Mouse (Mus musculus) thymus, adult 2 months (tissue): Measurements from ENCODE around the gene Prickle2. TPM values are rescaled to one million over a fixed set of nuclear protein-coding genes. Genes with fewer than 3 reads are reported as not detected.

Experiments used
- DNase-seq: peaks from one replicate; pipeline ENCODE4 v3.0.0; 2021
- H3K27ac ChIP-seq: fragments of 200-500 bp; 2 replicates; pipeline ENCODE4 v1.5.1; 2012; ENCODE audit warnings: low read length, control low read depth; ENCODE audit not compliant: control insufficient read depth, insufficient read depth
- H3K27me3 ChIP-seq: fragments of 200-500 bp; 2 replicates; pipeline ENCODE4 v1.6.1; 2012; ENCODE audit warnings: mild to moderate bottlenecking, low read length, moderate library complexity, mixed read lengths; ENCODE audit not compliant: control insufficient read depth, insufficient read depth
- H3K36me3 ChIP-seq: fragments of 200-500 bp; 2 replicates; pipeline ENCODE4 v1.6.1; 2012; ENCODE audit warnings: mild to moderate bottlenecking, low read length, moderate library complexity; ENCODE audit not compliant: control insufficient read depth, insufficient read depth
- H3K4me1 ChIP-seq: fragments of 200-500 bp; replicated peaks from 2 replicates; pipeline ENCODE4 v1.6.1; 2012; ENCODE audit warnings: low read length; ENCODE audit not compliant: control insufficient read depth, insufficient read depth
- H3K4me3 ChIP-seq: fragments of 200-500 bp; 2 replicates; pipeline ENCODE4 v1.5.1; 2012; ENCODE audit warnings: mild to moderate bottlenecking, low read length, control low read depth, moderate library complexity; ENCODE audit not compliant: control insufficient read depth, insufficient read depth
- CTCF ChIP-seq: fragments of 200-500 bp; IDR thresholded peaks from 2 replicates; pipeline ENCODE4 v1.5.1; 2012; ENCODE audit warnings: mild to moderate bottlenecking, control low read depth, low read length, moderate library complexity, borderline replicate concordance; ENCODE audit not compliant: control insufficient read depth, poor library complexity, insufficient read depth; ENCODE audit errors: extremely low read depth
- POLR2A ChIP-seq: fragments of 200-500 bp; IDR thresholded peaks from 2 replicates; pipeline ENCODE4 v1.6.1; 2012; ENCODE audit warnings: mild to moderate bottlenecking, low read length, control low read depth, moderate library complexity; ENCODE audit not compliant: control insufficient read depth, poor library complexity, insufficient read depth; ENCODE audit errors: extremely low read depth
- WGBS: fragments of 180-500 bp; shearing (Covaris S2); methylation state at CpG from one replicate; pipeline ENCODE4 v1.1.7; 2018; 5-methylcytosine and 5-hydroxymethylcytosine counted together
- polyA plus RNA-seq: library from polyadenylated mRNA; depleted of rRNA; stranded (reverse); fragments of >200 nt; gene quantifications from 2 replicates; pipeline ENCODE4 v1.2.3, GENCODE M21; 2012

Prickle2 gene
- polyA plus RNA-seq, 1 experiment = 0.50 TPM

- no peaks in the 10 kb centered on the region for H3K27me3 ChIP-seq
- no peak overlapping the region for H3K4me3 ChIP-seq
- 62% methylated on average over 4 of the region's 4 CpGs for WGBS
- TF ChIP-seq CTCF (no peak), POLR2A (no peak)
- DNase-seq = no peak
- H3K36me3 ChIP-seq = no peaks in the 10 kb centered on the region
- H3K4me1 ChIP-seq = no peaks in the 10 kb centered on the region
- H3K27ac ChIP-seq = no peak overlapping the region
These were observed 310.4 kb downstream of the Prickle2 start for GRCm38 (mm10) chr6:92395556-92395955.

GRCm38 (mm10) chr6:92395143-92395542 is 310.8 kb downstream of the Prickle2 start:
- Histone ChIP-seq H3K4me1 (no peaks in the 10 kb centered on the region), H3K4me3 (no peak overlapping the region), H3K27me3 (no peaks in the 10 kb centered on the region), H3K27ac (no peak overlapping the region), H3K36me3 (no peaks in the 10 kb centered on the region)
- TF ChIP-seq POLR2A (no peak), CTCF (no peak)
- WGBS = 69% methylated on average over 1 of the region's 1 CpGs
- no peak for DNase-seq

DNA sequence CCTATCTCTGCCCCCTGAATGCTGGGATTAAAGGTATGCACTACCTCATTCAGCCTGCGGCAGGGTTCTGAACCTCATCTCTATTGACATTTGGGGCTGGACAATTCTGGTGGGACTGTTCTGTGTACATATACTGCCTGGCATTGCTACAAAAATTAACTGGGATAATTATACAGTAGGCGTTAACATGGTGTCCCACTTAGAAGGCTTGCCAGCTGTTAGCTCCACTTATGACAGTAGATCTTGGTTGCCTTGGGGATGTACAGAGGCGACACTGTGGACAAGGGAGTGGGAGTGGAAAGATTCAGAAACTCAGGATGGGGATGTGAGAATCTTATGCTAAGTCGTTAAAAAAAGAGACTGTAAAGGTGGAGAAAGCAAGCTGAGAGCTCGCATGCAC is 311.3 kb downstream of the Prickle2 start:
- WGBS = 91% methylated on average over 5 of the region's 5 CpGs
- H3K4me3 ChIP-seq = no peak overlapping the region
- H3K27me3 ChIP-seq = no peaks in the 10 kb centered on the region
- H3K27ac ChIP-seq = no peak overlapping the region
- no peaks in the 10 kb centered on the region for H3K4me1 ChIP-seq
- no peak for TF ChIP-seq POLR2A
- no peak for TF ChIP-seq CTCF
- no peak for DNase-seq
- no peaks in the 10 kb centered on the region for H3K36me3 ChIP-seq

GRCm38 (mm10) chr6:92390321-92390720 is 315.6 kb downstream of the Prickle2 start:
- no peaks in the 10 kb centered on the region for H3K4me1 ChIP-seq
- H3K27me3 ChIP-seq = no peaks in the 10 kb centered on the region
- no peak for DNase-seq
- TF ChIP-seq POLR2A (no peak), CTCF (no peak)
- H3K27ac ChIP-seq = no peak overlapping the region
- H3K4me3 ChIP-seq = no peak overlapping the region
- 87% methylated on average over 4 of the region's 4 CpGs for WGBS
- no peaks in the 10 kb centered on the region for H3K36me3 ChIP-seq

- Histone ChIP-seq H3K36me3 (no peaks in the 10 kb centered on the region), H3K27me3 (no peaks in the 10 kb centered on the region), H3K4me3 (no peak overlapping the region), H3K27ac (no peak overlapping the region), H3K4me1 (no peaks in the 10 kb centered on the region)
- 60% methylated on average over 5 of the region's 5 CpGs for WGBS
- no peak for DNase-seq
- TF ChIP-seq POLR2A (no peak), CTCF (no peak)
These were observed 317.3 kb downstream of the Prickle2 start for GRCm38 (mm10) chr6:92388681-92389080.

DNA sequence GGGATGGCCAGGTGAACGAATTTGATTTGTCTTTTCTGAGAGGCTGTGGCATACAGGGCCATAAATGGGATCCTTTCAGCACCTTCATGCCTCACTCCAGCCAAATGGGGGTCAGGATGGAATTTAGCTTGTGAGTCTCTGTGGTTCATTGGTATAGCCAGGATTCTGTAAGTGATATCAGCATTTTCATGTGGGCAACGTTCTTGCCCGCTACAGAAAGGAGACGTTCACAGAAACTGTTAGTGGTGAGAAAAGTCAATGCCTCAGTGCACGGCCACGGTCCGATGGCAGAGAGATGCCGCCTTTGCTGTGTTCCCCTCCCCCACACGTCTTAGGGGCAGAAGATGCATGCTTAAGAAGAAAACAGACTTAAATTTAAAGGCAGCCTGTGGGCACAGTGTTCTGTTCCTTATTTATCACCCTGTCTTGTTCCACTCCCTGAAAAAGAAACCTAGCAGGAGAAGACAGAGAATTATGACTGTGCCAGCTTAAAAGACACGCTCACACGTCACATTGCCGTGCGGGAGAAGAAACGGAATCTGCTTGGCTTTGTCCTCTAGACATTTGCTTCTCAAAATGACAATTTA is 322.7 kb downstream of the Prickle2 start:
- no peak for DNase-seq
- Histone ChIP-seq H3K27me3 (no peaks in the 10 kb centered on the region), H3K4me1 (no peaks in the 10 kb centered on the region), H3K4me3 (no peak overlapping the region), H3K36me3 (no peaks in the 10 kb centered on the region), H3K27ac (no peak overlapping the region)
- no peak for TF ChIP-seq POLR2A
- TF ChIP-seq CTCF = no peak
- WGBS = 84% methylated on average over 14 of the region's 14 CpGs

DNA sequence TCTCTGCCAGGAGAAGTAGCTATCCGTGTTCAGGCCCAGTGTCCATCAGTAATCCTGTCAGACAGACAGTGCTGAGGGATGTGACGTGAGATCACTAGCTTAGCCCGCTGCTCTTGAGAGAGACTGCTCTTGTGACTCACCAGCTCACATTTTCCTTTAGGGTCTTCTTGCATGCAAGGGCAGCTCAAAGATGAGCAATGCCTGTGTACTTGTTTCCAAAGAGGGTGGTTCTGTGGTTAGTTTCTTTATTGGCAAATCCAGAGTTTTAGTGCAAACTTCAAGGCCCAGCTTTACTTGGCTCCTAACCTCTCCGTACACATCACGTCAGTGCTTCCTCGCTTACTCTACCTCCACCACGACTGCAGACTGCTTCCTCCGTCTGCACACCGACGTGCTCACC is 324.9 kb downstream of the Prickle2 start:
- no peak for DNase-seq
- no peak overlapping the region for H3K27ac ChIP-seq

More for the DNA sequence above, 324.9 kb downstream of the Prickle2 start:
- no peaks in the 10 kb centered on the region for H3K27me3 ChIP-seq
- TF ChIP-seq POLR2A (no peak), CTCF (no peak)
- H3K4me1 ChIP-seq = no peaks in the 10 kb centered on the region
- no peak overlapping the region for H3K4me3 ChIP-seq
- WGBS = 87% methylated on average over 10 of the region's 10 CpGs
- H3K36me3 ChIP-seq = no peaks in the 10 kb centered on the region
